Mouse (Mus musculus) forebrain, embryonic 12.5 days (tissue): ENCODE data around the gene Hoxb13. TPM values are rescaled to one million over a fixed set of nuclear protein-coding genes. Genes with fewer than 3 reads are reported as not detected.

Experiments used
- ATAC-seq: fragments of 200-750 bp; cut with Nextera tagmentation; 2 replicates; pipeline ENCODE4 v1.8.0; 2017; ENCODE audit warnings: moderate TSS enrichment; ENCODE audit not compliant: low FRiP score
- H3K27ac ChIP-seq: fragments of 300-500 bp; sonication (generic); 2 replicates; pipeline ENCODE4 v1.5.1; 2016; ENCODE audit warnings: mild to moderate bottlenecking
- H3K27me3 ChIP-seq: fragments of 300-500 bp; sonication (generic); 2 replicates; pipeline ENCODE4 v1.6.1; 2016; ENCODE audit warnings: mild to moderate bottlenecking
- H3K36me3 ChIP-seq: fragments of 300-500 bp; sonication (generic); replicated peaks from 2 replicates; pipeline ENCODE4 v1.6.1; 2016; ENCODE audit warnings: mild to moderate bottlenecking
- H3K4me1 ChIP-seq: fragments of 300-500 bp; sonication (generic); 2 replicates; pipeline ENCODE4 v1.6.1; 2016
- H3K4me2 ChIP-seq: fragments of 300-500 bp; sonication (generic); 2 replicates; pipeline ENCODE4 v1.6.1; 2016; ENCODE audit warnings: mild to moderate bottlenecking, moderate library complexity
- H3K4me3 ChIP-seq: fragments of 300-500 bp; sonication (generic); replicated peaks from 2 replicates; pipeline ENCODE4 v1.5.1; 2016; ENCODE audit warnings: mild to moderate bottlenecking
- H3K9ac ChIP-seq: fragments of 300-500 bp; sonication (generic); 2 replicates; pipeline ENCODE4 v1.6.1; 2016; ENCODE audit warnings: mild to moderate bottlenecking
- H3K9me3 ChIP-seq: fragments of 300-500 bp; sonication (generic); 2 replicates; pipeline ENCODE4 v1.6.1; 2016
- WGBS: fragments of 180-500 bp; shearing (Covaris S2); methylation state at CpG from one replicate; pipeline ENCODE4 v1.1.7; 2016; 5-methylcytosine and 5-hydroxymethylcytosine counted together
- polyA plus RNA-seq: library from polyadenylated mRNA; unstranded; fragments of >200 nt; fragmentation: Nextera tagmentation; extraction: Ambion mirVana; gene quantifications from 2 replicates; pipeline ENCODE4 v1.2.1, GENCODE M21; 2016

Gene Hoxb13
- polyA plus RNA-seq, 1 experiment from 2014 or later, result not detected

DNA sequence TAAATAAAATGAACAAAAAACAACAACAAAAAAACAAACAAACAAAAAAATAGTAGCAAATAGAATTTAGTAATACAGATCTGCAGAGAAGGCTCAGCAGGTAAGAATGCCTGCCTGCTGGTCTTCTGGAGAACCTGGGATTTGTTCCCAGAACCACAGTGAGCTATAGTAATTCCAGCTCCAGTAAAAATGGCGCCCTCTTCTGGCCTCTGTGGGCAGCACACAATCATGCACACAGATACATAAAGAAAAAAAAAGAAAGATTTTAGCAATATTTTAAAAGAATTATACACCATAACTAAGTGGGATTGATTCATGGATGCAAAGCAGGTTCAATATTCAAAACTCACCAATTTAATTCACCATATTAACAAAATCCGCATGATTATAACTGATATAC lies 29.7 kb downstream of the Hoxb13 start:
- Histone ChIP-seq H3K9ac (no peak overlapping the region), H3K36me3 (no peaks in the 10 kb centered on the region), H3K4me3 (no peak overlapping the region), H3K9me3 (no peaks in the 10 kb centered on the region), H3K27ac (no peak overlapping the region), H3K4me2 (no peak overlapping the region), H3K27me3 (peaks cover 25% of the 10 kb centered on the region), H3K4me1 (no peaks in the 10 kb centered on the region)
- ATAC-seq, result no peak
- WGBS, result 40% methylated on average over 2 of the region's 2 CpGs

DNA sequence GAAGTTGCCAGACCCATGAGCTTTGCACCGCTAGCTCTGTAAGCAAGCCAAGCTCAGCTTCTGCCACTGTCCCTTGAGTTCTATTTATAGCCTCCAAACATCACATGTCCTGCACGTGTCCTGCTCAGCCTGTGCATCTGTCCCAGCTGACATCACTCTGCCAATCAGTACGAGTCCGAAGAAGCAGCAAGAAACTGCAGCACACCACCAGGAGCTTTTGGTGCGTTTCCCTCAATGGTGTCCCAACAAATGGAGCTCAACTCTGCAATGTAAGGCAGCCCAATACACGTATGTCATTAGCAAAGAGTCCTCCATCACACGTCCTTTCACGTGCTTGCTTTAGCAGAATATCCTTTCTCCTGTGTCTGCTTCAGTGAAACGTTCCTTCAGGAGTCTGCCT lies 33.6 kb downstream of the Hoxb13 start:
- Histone ChIP-seq H3K4me2 (no peak overlapping the region), H3K36me3 (no peaks in the 10 kb centered on the region), H3K9me3 (no peaks in the 10 kb centered on the region), H3K27me3 (peaks cover 32% of the 10 kb centered on the region), H3K27ac (no peak overlapping the region), H3K9ac (no peak overlapping the region), H3K4me1 (no peaks in the 10 kb centered on the region), H3K4me3 (no peak overlapping the region)
- no peak for ATAC-seq
- 86% methylated on average over 9 of the region's 9 CpGs for WGBS

DNA sequence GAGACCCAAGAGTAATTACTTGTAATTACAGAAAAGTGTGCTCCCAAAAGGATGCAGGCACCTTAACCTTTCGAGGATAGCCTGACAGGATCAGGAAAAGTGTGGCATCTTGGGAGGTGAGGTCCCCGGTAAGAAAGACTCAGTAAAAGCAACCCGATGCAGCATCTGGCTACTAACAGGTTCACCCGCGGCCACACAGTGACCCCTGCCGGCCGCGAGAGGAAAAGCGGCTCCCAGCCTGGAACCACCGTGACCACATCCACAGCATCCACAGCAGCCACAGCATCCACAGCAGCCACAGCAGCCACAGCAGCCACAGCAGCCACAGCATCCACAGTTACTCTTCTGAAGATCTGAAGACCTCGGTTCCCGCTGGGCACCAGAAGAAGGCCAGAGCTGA lies 40.8 kb downstream of the Hoxb13 start:
- Histone ChIP-seq H3K27ac (no peak overlapping the region), H3K4me3 (no peak overlapping the region), H3K27me3 (peaks cover 63% of the 10 kb centered on the region), H3K9ac (no peak overlapping the region), H3K9me3 (no peaks in the 10 kb centered on the region), H3K4me2 (no peak overlapping the region), H3K36me3 (no peaks in the 10 kb centered on the region), H3K4me1 (no peaks in the 10 kb centered on the region)
- 3% methylated on average over 12 of the region's 12 CpGs for WGBS
- ATAC-seq, result no peak

DNA sequence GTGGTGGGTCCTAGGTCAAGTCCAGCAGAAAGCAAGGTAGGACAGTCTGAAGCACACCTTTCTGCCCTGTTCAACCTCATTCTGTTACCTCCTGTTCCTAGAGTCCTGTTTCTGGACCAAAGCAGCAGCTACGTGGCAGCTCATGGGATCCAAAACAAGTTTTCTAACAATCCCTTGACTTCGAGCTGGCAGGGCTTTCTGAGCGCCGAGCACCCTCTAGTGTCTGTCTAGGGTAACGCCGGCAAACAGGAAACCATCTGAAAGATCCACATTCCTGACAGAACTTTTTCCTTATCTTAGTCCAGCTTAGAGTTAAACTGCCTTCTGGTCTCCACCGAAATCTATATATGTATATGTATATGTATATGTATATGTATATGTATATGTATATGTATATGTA lies 46.1 kb downstream of the Hoxb13 start:
- Histone ChIP-seq H3K4me3 (no peak overlapping the region), H3K4me1 (no peaks in the 10 kb centered on the region), H3K9ac (no peak overlapping the region), H3K4me2 (no peak overlapping the region), H3K36me3 (no peaks in the 10 kb centered on the region), H3K27me3 (peaks cover 60% of the 10 kb centered on the region), H3K27ac (no peak overlapping the region), H3K9me3 (no peaks in the 10 kb centered on the region)
- ATAC-seq, result no peak
- WGBS, result 2% methylated on average over 7 of the region's 7 CpGs

Other genes starting within 250 kb of the Hoxb13 start
- gene Igf2bp1, start 188.4 kb upstream of the Hoxb13 start, polyA plus RNA-seq, result 97.9 and 103 TPM in 2 replicates
- gene Gip, start 169.8 kb upstream of the Hoxb13 start, polyA plus RNA-seq, result not detected in 2 replicates
- gene Snf8, start 159.4 kb upstream of the Hoxb13 start, polyA plus RNA-seq, result 107 and 109 TPM in 2 replicates
- gene Ube2z, start 128.9 kb upstream of the Hoxb13 start, polyA plus RNA-seq, result 30.4 and 33.8 TPM in 2 replicates
- 379 and 385 TPM in 2 replicates for gene Atp5g1, start 118.6 kb upstream of the Hoxb13 start, polyA plus RNA-seq
- not detected in 2 replicates for gene Calcoco2, start 82.4 kb upstream of the Hoxb13 start, polyA plus RNA-seq
- 0.28 and 0.32 TPM in 2 replicates for gene Ttll6, start 60.5 kb upstream of the Hoxb13 start, polyA plus RNA-seq
- not detected in 2 replicates for gene Hoxb9, start 77.1 kb downstream of the Hoxb13 start, polyA plus RNA-seq
- gene Hoxb8, start 87.6 kb downstream of the Hoxb13 start, polyA plus RNA-seq, result not detected in 2 replicates
- not detected in 2 replicates for gene Hoxb7, start 92.3 kb downstream of the Hoxb13 start, polyA plus RNA-seq
- not detected in 2 replicates for gene Hoxb6, start 98.2 kb downstream of the Hoxb13 start, polyA plus RNA-seq
- not detected in 2 replicates for gene Hoxb5, start 109.0 kb downstream of the Hoxb13 start, polyA plus RNA-seq
- not detected in 2 replicates for gene Hoxb4, start 124.0 kb downstream of the Hoxb13 start, polyA plus RNA-seq
- not detected in 2 replicates for gene Hoxb3, start 129.0 kb downstream of the Hoxb13 start, polyA plus RNA-seq
- 0.06 and 0.15 TPM in 2 replicates for gene Hoxb2, start 156.2 kb downstream of the Hoxb13 start, polyA plus RNA-seq
- not detected in 2 replicates for gene Hoxb1, start 171.4 kb downstream of the Hoxb13 start, polyA plus RNA-seq